Mouse (Mus musculus) gastrocnemius, postnatal 25 days (tissue): ENCODE measurements around the gene Gm20716. TPM values are rescaled to one million over a fixed set of nuclear protein-coding genes. Genes with fewer than 3 reads are reported as not detected.
"Not testable (repeated sequence)": the region's sequence is repeated elsewhere in the genome, so short reads cannot be mapped to it uniquely, and the experiment has no call there.

Experiments used
- DNase-seq: peaks from one replicate; pipeline ENCODE4 v3.0.0; 2022
- microRNA-seq, 2 experiments: library from miRNA; unstranded; fragments of <30 nt; microRNA quantifications; one replicate each; pipeline ENCODE4 v1.2.0; 2021; ENCODE audit warnings: borderline replicate concordance in 2 of 2
- total RNA-seq, 2 experiments: library from RNA; stranded (reverse); gene quantifications; 1 replicate in 1 of 2; 2 replicates in 1 of 2; pipeline ENCODE4 v1.2.3; 2021

Gene Gm20716
- total RNA-seq, 2 experiments from 2014 or later: 8.2 to 9.1 TPM

DNA sequence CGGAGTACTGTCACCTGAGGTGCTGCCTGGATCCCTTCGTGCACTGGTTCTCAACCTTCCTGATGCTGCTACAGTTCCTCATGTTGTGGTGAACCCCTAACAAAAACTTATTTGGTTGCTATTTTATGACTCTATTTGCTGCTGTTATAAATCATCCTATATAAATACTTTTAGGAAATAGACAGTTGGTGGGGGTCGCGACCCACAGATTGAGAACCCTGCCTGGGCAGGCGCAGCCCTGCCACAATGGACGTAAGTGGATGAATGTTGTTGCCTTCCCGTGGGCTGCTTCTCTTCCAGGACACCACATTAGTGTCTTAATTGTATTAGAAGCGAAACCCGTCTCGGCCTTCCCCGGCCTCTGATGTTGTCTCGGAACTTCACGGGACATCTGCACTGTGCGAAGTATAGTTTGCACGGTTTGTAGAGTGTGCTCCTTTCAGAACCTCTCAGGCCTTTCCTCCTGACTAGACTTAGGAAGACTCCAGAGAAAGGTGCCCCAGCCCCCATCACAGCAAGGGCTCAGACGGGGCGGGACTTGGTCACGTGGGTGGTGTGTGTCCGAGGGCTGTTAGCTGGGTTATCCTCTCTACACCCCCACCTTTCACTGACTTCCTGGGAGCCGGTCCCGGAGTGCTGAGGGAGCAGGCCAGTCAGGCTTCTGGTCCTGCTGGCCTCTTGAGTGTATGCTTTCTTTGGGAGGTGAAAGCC lies 63.3 kb downstream of the Gm20716 start:
- no peak for DNase-seq

DNA sequence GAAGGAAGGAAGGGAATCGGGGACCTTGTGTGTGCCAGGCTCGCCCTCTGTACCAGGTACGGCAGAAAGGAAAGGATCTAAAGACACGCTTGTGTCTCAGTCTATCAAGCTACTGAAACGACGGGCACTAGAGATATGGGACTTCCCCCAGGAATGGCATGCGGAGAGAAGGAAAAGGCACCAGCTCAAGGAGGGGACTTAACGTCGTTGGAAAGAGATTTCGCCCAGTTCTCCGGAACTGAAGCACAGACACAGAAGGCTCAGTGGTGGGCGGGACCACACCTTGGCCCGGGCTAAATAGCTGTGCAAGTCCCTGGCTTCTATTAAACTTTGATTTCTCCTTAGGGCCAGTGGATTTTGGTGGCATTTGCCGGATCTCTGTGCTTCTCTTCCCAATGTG lies 68.2 kb downstream of the Gm20716 start:
- DNase-seq: no peak

DNA sequence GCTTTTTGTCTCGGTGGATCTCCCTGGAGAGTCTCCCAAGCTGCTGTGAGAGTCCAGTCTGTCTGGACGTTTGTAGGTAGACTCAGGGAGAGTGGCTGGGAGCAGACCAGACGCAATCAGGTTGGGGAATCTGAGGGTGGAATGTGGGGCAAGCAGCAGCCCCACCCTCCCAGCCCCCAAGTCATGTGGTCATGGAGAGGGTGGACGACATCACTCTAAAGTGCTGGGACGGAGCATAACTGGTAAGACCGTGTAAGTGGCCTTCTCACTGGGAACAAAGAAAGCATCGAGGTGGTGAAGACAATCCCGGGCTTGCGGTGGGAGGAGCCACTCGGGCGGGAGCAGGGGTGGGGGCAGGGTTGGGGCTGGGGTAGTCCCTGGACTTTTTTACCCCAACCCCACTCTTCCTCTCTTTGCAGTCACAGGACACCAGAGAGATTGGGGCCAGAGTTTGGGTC lies 68.6 kb downstream of the Gm20716 start:
- DNase-seq: no peak

- no peak for DNase-seq
These were observed 69.7 kb downstream of the Gm20716 start for GRCm38 (mm10) chr2:168160370-168160930.

- DNase-seq: no peak
These were observed 71.1 kb downstream of the Gm20716 start for GRCm38 (mm10) chr2:168158911-168159711.

GRCm38 (mm10) chr2:168157974-168158373 lies 72.2 kb downstream of the Gm20716 start:
- not testable (repeated sequence) for DNase-seq

- DNase-seq: no peak
These were observed 73.8 kb downstream of the Gm20716 start for GRCm38 (mm10) chr2:168156361-168156760.

DNA sequence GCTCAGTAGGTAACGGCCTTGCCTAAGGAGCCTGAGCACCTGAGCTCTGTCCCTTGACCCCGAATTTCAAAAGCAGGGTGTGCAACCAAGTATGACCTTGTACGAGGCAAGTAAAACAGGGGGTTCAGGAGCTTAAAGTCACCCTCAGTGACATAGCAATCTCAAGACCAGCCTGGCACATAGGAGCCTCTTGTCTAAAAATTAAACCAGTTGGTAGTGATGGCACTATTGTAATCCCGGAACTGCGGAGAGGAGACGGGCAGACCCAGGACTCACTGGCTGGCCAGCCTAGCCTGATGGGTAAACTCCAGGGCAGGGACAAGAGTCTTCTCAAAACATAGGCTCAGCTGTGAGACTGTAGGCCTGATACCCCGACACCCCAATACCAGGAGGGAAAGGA lies 74.5 kb downstream of the Gm20716 start:
- no peak for DNase-seq

DNA sequence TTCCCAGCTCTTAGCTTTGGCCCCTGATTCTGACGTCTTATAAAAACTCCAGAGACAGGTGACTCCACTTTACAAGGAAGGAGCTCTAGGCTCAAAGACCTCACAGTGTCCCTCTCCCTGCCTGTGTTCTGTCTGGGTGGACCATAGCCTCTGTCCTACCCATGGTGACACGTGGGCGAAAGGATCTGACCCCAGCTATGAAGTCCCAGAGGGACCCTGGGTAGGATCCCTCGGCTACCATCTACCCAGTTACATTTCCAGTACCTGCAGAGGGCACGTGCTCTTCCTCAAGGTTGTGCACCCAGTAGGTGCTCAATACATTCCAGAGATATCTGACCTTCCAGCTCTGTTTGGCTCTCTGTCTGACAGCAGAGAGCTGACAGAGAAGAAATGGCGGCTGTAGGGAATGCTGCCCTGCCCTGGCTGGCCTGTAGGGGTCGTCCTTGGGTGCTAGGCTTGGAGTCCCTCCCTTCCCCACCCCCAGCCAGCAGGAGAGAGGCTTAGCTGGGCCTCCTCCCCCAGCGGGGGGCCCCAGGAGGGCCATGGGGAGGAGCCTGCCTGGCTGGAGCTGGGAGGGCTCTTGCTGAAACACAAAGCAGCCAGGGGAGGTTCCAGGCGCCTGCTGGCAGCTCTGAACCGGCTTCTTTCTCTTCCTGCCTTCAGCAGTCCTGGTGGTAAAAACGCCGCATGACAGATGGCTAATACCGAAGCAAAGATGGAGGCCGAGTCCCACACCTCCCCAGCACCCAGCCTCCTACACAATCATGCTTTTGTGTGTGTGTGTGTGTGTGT lies 75.9 kb downstream of the Gm20716 start:
- DNase-seq: peak; percentile 84

DNA sequence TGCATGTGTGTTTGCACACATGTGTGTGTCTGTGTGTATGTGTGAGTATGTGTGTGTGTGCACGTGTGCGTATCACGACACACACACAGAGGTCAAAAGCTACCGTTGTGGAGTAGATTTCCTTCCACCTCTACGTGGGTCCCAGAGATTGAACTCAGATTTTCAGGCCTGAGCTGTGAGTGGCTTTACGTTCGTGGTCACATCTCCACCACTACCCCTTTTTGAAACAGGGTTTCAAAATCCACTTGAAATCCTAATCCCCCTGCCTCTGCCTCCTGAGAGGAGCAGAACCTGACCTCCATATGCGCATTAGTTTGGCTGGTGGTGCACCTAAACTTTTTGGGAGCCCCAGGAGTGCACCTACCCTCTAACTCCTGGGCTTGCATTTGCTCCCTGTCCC lies 80.9 kb downstream of the Gm20716 start:
- DNase-seq: no peak

DNA sequence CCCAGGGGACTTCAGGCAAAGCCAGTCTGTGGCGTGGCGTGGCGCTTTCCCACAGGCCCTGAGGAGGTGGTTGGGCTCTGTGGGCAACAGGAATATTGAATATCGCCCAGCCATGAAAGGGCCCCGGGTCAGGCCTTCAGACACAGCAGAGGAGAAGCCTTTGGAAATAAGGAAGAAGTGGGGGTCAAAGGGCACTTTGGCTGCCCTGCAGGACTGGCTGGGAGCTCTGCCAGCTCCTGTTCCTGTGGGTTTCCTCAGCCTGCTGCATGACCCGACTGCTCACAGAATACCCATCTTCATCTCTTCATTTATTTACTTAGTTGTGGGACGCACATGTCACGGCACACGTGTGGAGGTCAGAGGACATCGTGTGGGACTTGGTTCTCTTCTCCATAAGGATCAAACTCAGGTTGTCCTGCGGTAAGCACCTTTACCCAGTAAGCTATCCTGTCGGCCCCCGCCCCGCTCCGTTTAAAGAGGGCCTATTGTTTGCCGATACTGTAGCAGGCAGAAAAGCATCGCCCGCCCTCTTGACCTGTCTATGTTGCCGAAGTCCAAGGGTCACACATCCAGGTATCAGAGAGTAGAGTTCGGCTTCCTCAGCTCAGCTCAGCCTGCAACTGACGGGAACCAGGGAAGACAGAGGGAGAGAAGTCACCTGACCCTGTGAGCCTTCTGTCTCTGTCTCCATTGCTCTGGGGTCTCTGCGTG lies 82.3 kb downstream of the Gm20716 start:
- no peak for DNase-seq

DNA sequence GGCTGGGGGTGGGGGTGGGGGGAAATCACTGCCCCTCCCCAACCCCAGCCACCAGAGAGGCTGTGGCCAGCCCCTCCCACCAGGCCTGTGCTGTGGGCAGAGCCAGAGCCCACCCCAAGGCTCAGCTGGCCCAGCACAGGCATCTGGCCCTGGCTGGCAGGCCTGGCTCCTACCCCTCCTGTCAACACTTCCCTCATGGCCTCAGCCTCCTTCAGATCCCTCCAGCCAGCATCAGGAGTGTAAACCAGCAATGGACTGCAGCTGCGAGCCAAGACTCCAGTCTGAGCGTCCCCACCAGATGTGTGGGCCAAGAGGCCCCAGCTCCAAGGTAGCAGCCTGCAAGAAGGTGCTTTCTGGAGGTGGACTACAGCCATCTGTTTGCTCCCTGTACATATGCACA lies 84.7 kb downstream of the Gm20716 start:
- DNase-seq: no peak

DNA sequence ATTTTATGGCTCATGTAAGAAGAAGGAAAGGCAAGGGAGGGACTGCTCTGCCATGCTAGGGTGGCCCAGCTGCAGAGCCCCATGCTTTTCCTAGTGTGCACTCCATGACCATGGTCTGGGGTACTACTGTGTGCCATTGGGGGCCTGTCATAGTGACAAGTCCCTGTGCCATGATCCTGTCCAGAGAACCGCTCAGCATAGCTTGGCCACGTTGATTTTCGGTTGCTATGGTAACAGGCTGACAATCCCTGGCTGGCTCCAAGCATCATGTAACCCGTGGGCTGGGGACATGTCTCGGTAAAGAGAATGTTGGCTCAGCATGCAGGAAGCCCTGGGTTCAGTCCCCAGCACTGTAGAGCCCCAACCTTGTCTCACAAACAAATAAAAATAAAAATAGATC lies 86.4 kb downstream of the Gm20716 start:
- DNase-seq: no peak

DNA sequence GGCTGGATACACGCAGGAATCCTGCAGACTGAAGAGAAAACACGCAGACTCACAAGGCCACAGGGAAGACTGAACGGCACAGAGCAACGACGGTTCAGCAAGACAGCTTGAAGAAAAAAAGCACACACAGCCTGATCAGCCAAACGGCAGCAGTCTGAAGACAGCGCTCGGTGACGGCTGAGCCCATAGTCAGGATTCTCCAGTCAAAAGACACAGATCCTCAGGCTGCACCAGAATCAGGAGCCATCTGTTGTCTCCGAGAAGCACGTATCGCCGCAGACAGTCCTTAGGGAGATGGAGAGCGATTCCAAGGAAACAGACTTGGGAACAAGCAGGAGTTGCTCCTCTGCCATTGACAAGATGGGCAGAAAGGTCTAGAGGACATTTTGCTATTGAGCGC lies 93.0 kb downstream of the Gm20716 start:
- no peak for DNase-seq

Small RNA genes within 50 kb of the gene (microRNA-seq; reads per million reads assigned to microRNA genes)
- gene Gm24561: 0 reads per million in 2 experiments

Other genes starting within 250 kb of the Gm20716 start
- 1 to 10 TPM in 1 of 2 experiments, under 1 TPM in 1; 0.75 to 1.5 TPM for gene Ripor3, start 219.7 kb downstream of the Gm20716 start, total RNA-seq
- gene Pard6b, start 149.4 kb downstream of the Gm20716 start, total RNA-seq: under 1 TPM; 0.43 to 0.62 TPM
- gene Adnp, start 23.3 kb downstream of the Gm20716 start, total RNA-seq: 10 to 100 TPM; 15.2 to 16.7 TPM
- 10 to 100 TPM; 70.2 to 73.6 TPM for gene Dpm1, start 227 bp upstream of the Gm20716 start, total RNA-seq
- 1 to 10 TPM; 3.9 to 4.0 TPM for gene Mocs3, start 258 bp upstream of the Gm20716 start, total RNA-seq
- under 1 TPM; 0.21 to 0.26 TPM for gene Kcng1, start 51.4 kb upstream of the Gm20716 start, total RNA-seq